Mouse (Mus musculus) embryonic facial prominence, embryonic 13.5 days (tissue): ENCODE data around the gene Zfyve27. TPM values are rescaled to one million over a fixed set of nuclear protein-coding genes. Genes with fewer than 3 reads are reported as not detected.

Experiments
- ATAC-seq: fragments of 200-750 bp; cut with Nextera tagmentation; 2 replicates; pipeline ENCODE4 v1.8.0; 2017; ENCODE audit warnings: low read depth; ENCODE audit not compliant: insufficient number of reproducible peaks, insufficient read depth, low FRiP score, low TSS enrichment
- H3K27ac ChIP-seq: fragments of 300-500 bp; sonication (generic); 2 replicates; pipeline ENCODE4 v1.5.1; 2015; ENCODE audit warnings: moderate library complexity, mild to moderate bottlenecking, inconsistent platforms
- H3K27me3 ChIP-seq: fragments of 300-500 bp; sonication (generic); 2 replicates; pipeline ENCODE4 v1.6.1; 2015; ENCODE audit warnings: mild to moderate bottlenecking, inconsistent platforms
- H3K36me3 ChIP-seq: fragments of 300-500 bp; sonication (generic); 2 replicates; pipeline ENCODE4 v1.6.1; 2015; ENCODE audit warnings: mild to moderate bottlenecking, inconsistent platforms
- H3K4me1 ChIP-seq: fragments of 300-500 bp; sonication (generic); 2 replicates; pipeline ENCODE4 v1.6.1; 2015; ENCODE audit warnings: inconsistent platforms
- H3K4me2 ChIP-seq: fragments of 300-500 bp; sonication (generic); 2 replicates; pipeline ENCODE4 v1.6.1; 2015; ENCODE audit warnings: moderate library complexity, mild to moderate bottlenecking, inconsistent platforms
- H3K4me3 ChIP-seq: fragments of 300-500 bp; sonication (generic); 2 replicates; pipeline ENCODE4 v1.5.1; 2015; ENCODE audit warnings: mild to moderate bottlenecking, inconsistent platforms
- H3K9ac ChIP-seq: fragments of 300-500 bp; sonication (generic); 2 replicates; pipeline ENCODE4 v1.6.1; 2015; ENCODE audit warnings: mild to moderate bottlenecking, inconsistent platforms
- H3K9me3 ChIP-seq: fragments of 300-500 bp; sonication (generic); 2 replicates; pipeline ENCODE4 v1.6.1; 2016; ENCODE audit warnings: inconsistent platforms
- WGBS: fragments of 180-500 bp; shearing (Covaris S2); methylation state at CpG from one replicate; pipeline ENCODE4 v1.1.7; 2015; ENCODE audit warnings: mixed read lengths; 5-methylcytosine and 5-hydroxymethylcytosine counted together
- polyA plus RNA-seq: library from polyadenylated mRNA; unstranded; fragments of >200 nt; fragmentation: Nextera tagmentation; extraction: Ambion mirVana; gene quantifications from 2 replicates; pipeline ENCODE4 v1.2.1, GENCODE M21; 2015

Gene Zfyve27
- polyA plus RNA-seq, 1 experiment from 2014 or later, result 25.7 TPM

- Histone ChIP-seq H3K9me3 (no peaks in the 10 kb centered on the region), H3K36me3 (no peaks in the 10 kb centered on the region), H3K4me3 (no peak overlapping the region), H3K9ac (no peak overlapping the region), H3K27ac (no peak overlapping the region), H3K4me1 (no peaks in the 10 kb centered on the region), H3K4me2 (no peak overlapping the region), H3K27me3 (0 out of 2 replicates have a peak, but pooled peaks cover 4% of the 10 kb centered on the region)
- ATAC-seq, result no peak
- WGBS, result 77% methylated on average over 7 of the region's 7 CpGs
Measured at GRCm38 (mm10) chr19:42216699-42217373, 53.1 kb downstream of the Zfyve27 start.

GRCm38 (mm10) chr19:42217374-42217763 lies 53.6 kb downstream of the Zfyve27 start:
- WGBS, result 9% methylated on average over 2 of the region's 2 CpGs
- no peak overlapping the region for H3K9ac ChIP-seq
- H3K36me3 ChIP-seq, result no peaks in the 10 kb centered on the region
- no peak overlapping the region for H3K4me2 ChIP-seq
- no peak overlapping the region for H3K4me3 ChIP-seq
- 0 out of 2 replicates have a peak, but pooled peaks cover 4% of the 10 kb centered on the region for H3K27me3 ChIP-seq
- no peaks in the 10 kb centered on the region for H3K9me3 ChIP-seq
- H3K4me1 ChIP-seq, result no peaks in the 10 kb centered on the region
- no peak for ATAC-seq
- no peak overlapping the region for H3K27ac ChIP-seq

- Histone ChIP-seq H3K4me2 (no peak overlapping the region), H3K4me1 (no peaks in the 10 kb centered on the region), H3K36me3 (no peaks in the 10 kb centered on the region), H3K27ac (no peak overlapping the region), H3K27me3 (no peaks in the 10 kb centered on the region), H3K9ac (no peak overlapping the region), H3K4me3 (no peak overlapping the region), H3K9me3 (no peaks in the 10 kb centered on the region)
- no peak for ATAC-seq
- 72% methylated on average over 10 of the region's 10 CpGs for WGBS
Measured at GRCm38 (mm10) chr19:42226451-42226850, 62.7 kb downstream of the Zfyve27 start.

GRCm38 (mm10) chr19:42229499-42230287 lies 65.9 kb downstream of the Zfyve27 start:
- no peak overlapping the region for H3K27ac ChIP-seq
- H3K36me3 ChIP-seq, result no peaks in the 10 kb centered on the region
- 74% methylated on average over 17 of the region's 17 CpGs for WGBS
- no peaks in the 10 kb centered on the region for H3K9me3 ChIP-seq
- H3K27me3 ChIP-seq, result no peaks in the 10 kb centered on the region
- no peak overlapping the region for H3K4me3 ChIP-seq
- no peak overlapping the region for H3K9ac ChIP-seq
- no peak for ATAC-seq
- no peaks in the 10 kb centered on the region for H3K4me1 ChIP-seq
- no peak overlapping the region for H3K4me2 ChIP-seq

GRCm38 (mm10) chr19:42230288-42230568 lies 66.5 kb downstream of the Zfyve27 start:
- ATAC-seq, result no peak
- H3K4me1 ChIP-seq, result no peaks in the 10 kb centered on the region
- no peak overlapping the region for H3K4me3 ChIP-seq
- H3K9me3 ChIP-seq, result no peaks in the 10 kb centered on the region
- no peak overlapping the region for H3K27ac ChIP-seq
- no peaks in the 10 kb centered on the region; the same call in 1 of the 2 replicates for H3K27me3 ChIP-seq
- H3K4me2 ChIP-seq, result no peak overlapping the region
- no peaks in the 10 kb centered on the region for H3K36me3 ChIP-seq
- no peak overlapping the region for H3K9ac ChIP-seq
- WGBS, result 66% methylated on average over 5 of the region's 5 CpGs

GRCm38 (mm10) chr19:42230986-42231385 lies 67.2 kb downstream of the Zfyve27 start:
- 86% methylated on average over 13 of the region's 13 CpGs for WGBS
- no peaks in the 10 kb centered on the region for H3K36me3 ChIP-seq
- ATAC-seq, result no peak
- no peaks in the 10 kb centered on the region for H3K4me1 ChIP-seq
- no peak overlapping the region for H3K4me3 ChIP-seq
- H3K9me3 ChIP-seq, result no peaks in the 10 kb centered on the region
- H3K4me2 ChIP-seq, result no peak overlapping the region
- no peak overlapping the region for H3K27ac ChIP-seq
- H3K27me3 ChIP-seq, result no peaks in the 10 kb centered on the region; the same call in 1 of the 2 replicates
- H3K9ac ChIP-seq, result no peak overlapping the region

GRCm38 (mm10) chr19:42237602-42238340 lies 74.0 kb downstream of the Zfyve27 start:
- 18% methylated on average over 4 of the region's 4 CpGs for WGBS
- H3K27me3 ChIP-seq, result no peaks in the 10 kb centered on the region; the same call in 1 of the 2 replicates
- H3K4me2 ChIP-seq, result no peak overlapping the region
- no peak overlapping the region for H3K9ac ChIP-seq
- no peak overlapping the region for H3K27ac ChIP-seq
- no peaks in the 10 kb centered on the region for H3K36me3 ChIP-seq
- ATAC-seq, result no peak
- H3K4me1 ChIP-seq, result peaks cover 5% of the 10 kb centered on the region; the same call in 1 of the 2 replicates
- no peak overlapping the region for H3K4me3 ChIP-seq
- H3K9me3 ChIP-seq, result no peaks in the 10 kb centered on the region

- Histone ChIP-seq H3K27ac (no peak overlapping the region), H3K4me1 (peaks cover 5% of the 10 kb centered on the region; the same call in 1 of the 2 replicates), H3K9ac (no peak overlapping the region), H3K9me3 (no peaks in the 10 kb centered on the region), H3K27me3 (no peaks in the 10 kb centered on the region; the same call in 1 of the 2 replicates), H3K4me3 (no peak overlapping the region), H3K36me3 (no peaks in the 10 kb centered on the region), H3K4me2 (no peak overlapping the region)
- WGBS, result 70% methylated on average over 7 of the region's 7 CpGs
- no peak for ATAC-seq
Measured at GRCm38 (mm10) chr19:42238341-42238715, 74.6 kb downstream of the Zfyve27 start.

- Histone ChIP-seq H3K4me2 (no peak overlapping the region), H3K9me3 (no peaks in the 10 kb centered on the region), H3K9ac (no peak overlapping the region), H3K4me3 (no peak overlapping the region), H3K36me3 (no peaks in the 10 kb centered on the region), H3K4me1 (peaks cover 5% of the 10 kb centered on the region; the same call in 1 of the 2 replicates), H3K27ac (no peak overlapping the region), H3K27me3 (no peaks in the 10 kb centered on the region)
- 41% methylated on average over 8 of the region's 8 CpGs for WGBS
- no peak for ATAC-seq
Measured at GRCm38 (mm10) chr19:42240881-42241280, 77.1 kb downstream of the Zfyve27 start.

GRCm38 (mm10) chr19:42243401-42243800 lies 79.7 kb downstream of the Zfyve27 start:
- no peaks in the 10 kb centered on the region for H3K9me3 ChIP-seq
- ATAC-seq, result no peak
- peaks cover 5% of the 10 kb centered on the region; the same call in 1 of the 2 replicates for H3K4me1 ChIP-seq
- WGBS, result 73% methylated on average over 3 of the region's 3 CpGs
- no peak overlapping the region for H3K9ac ChIP-seq
- no peaks in the 10 kb centered on the region; the same call in 1 of the 2 replicates for H3K27me3 ChIP-seq
- H3K4me2 ChIP-seq, result no peak overlapping the region
- H3K27ac ChIP-seq, result no peak overlapping the region
- no peaks in the 10 kb centered on the region for H3K36me3 ChIP-seq
- H3K4me3 ChIP-seq, result no peak overlapping the region
